Mouse (Mus musculus): Measurements from ENCODE around the gene Edem1. TPM values are rescaled to one million over a fixed set of nuclear protein-coding genes. Genes with fewer than 3 reads are reported as not detected.

The Edem1 gene
- polyA plus RNA-seq, 1 experiment from 2014 or later, result 8.1 TPM

- no peaks in the 10 kb centered on the region for H3K36me3 ChIP-seq
- peaks cover 26% of the 10 kb centered on the region for H3K4me1 ChIP-seq (replicated peaks)
- WGBS, result 72% methylated on average over 3 of the region's 3 CpGs
- H3K9me3 ChIP-seq, result no peaks in the 10 kb centered on the region
- no peak overlapping the region for H3K9ac ChIP-seq
- no peak overlapping the region for H3K27ac ChIP-seq (replicated peaks)
- H3K4me3 ChIP-seq, result no peak overlapping the region
- ATAC-seq (ENCODE audit: low read depth), result no peak
- H3K4me2 ChIP-seq, result no peak overlapping the region
- no peaks in the 10 kb centered on the region for H3K27me3 ChIP-seq
These were observed 21.0 kb upstream of the Edem1 start for GRCm38 (mm10) chr6:108807446-108807845.

DNA sequence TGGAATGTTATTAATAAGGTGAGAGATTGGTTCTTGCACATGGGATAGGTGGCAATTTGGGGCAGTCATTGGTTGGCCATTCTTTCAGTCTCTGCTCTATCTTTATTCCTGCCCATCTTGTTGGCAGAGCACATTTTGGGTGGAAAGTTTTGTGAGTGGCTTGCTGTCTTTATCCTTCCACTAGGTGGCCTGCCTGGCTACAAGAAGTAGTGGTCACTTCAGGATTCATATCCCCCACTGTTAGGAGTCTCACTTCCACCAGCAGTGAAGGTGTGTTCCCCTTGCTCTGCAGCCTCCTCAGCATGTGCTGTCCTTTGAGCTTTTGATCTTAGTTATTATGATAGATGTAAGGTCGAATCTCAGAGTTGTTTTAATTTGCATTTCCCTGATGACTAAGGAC lies 19.7 kb upstream of the Edem1 start:
- Histone ChIP-seq H3K9me3 (no peaks in the 10 kb centered on the region), H3K4me3 (no peak overlapping the region), H3K36me3 (no peaks in the 10 kb centered on the region), H3K4me1 (replicated peaks) (peaks cover 26% of the 10 kb centered on the region), H3K4me2 (no peak overlapping the region), H3K9ac (no peak overlapping the region), H3K27me3 (no peaks in the 10 kb centered on the region), H3K27ac (replicated peaks) (no peak overlapping the region)
- no peak for ATAC-seq (ENCODE audit: low read depth)
- 91% methylated on average over 1 of the region's 1 CpGs for WGBS

- no peak overlapping the region for H3K9ac ChIP-seq
- no peak overlapping the region for H3K4me2 ChIP-seq
- H3K4me3 ChIP-seq, result no peak overlapping the region
- 69% methylated on average over 10 of the region's 10 CpGs for WGBS
- no peaks in the 10 kb centered on the region for H3K27me3 ChIP-seq
- no peaks in the 10 kb centered on the region for H3K9me3 ChIP-seq
- H3K4me1 ChIP-seq (replicated peaks), result peaks cover 15% of the 10 kb centered on the region
- no peak for ATAC-seq (ENCODE audit: low read depth)
- H3K36me3 ChIP-seq, result peaks cover 6% of the 10 kb centered on the region
- H3K27ac ChIP-seq (replicated peaks), result no peak overlapping the region
These were observed 18.2 kb upstream of the Edem1 start for GRCm38 (mm10) chr6:108810237-108810636.

GRCm38 (mm10) chr6:108812134-108812533 lies 16.3 kb upstream of the Edem1 start:
- H3K27ac ChIP-seq (replicated peaks), result no peak overlapping the region
- peaks cover 11% of the 10 kb centered on the region for H3K36me3 ChIP-seq
- H3K9me3 ChIP-seq, result no peaks in the 10 kb centered on the region
- no peaks in the 10 kb centered on the region for H3K27me3 ChIP-seq
- 0 out of 2 replicates have a peak, but pooled peaks cover 4% of the 10 kb centered on the region for H3K4me1 ChIP-seq (replicated peaks)
- WGBS, result 70% methylated on average over 2 of the region's 2 CpGs
- H3K4me2 ChIP-seq, result no peak overlapping the region
- no peak overlapping the region for H3K9ac ChIP-seq
- no peak for ATAC-seq (ENCODE audit: low read depth)
- H3K4me3 ChIP-seq, result no peak overlapping the region

DNA sequence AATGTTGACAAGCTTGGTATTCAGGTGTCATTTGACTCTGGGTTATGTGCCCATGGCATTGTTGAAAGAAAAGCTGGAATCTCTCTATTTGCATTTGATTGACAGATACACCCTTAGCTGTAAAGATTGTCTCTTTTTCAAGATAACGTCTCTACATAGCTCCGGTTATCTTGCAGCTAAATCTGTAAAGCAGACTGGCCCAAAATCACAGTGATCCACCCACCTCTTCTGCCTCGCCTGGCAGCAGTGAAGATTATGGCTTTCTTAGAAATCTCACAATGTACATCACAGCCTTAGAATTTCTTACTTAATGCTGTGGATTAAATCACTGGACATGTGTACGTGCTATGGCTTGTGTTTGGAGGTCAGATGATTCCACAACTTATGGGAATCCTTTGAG lies 10.9 kb upstream of the Edem1 start:
- Histone ChIP-seq H3K4me1 (replicated peaks) (no peaks in the 10 kb centered on the region), H3K4me2 (no peak overlapping the region), H3K27me3 (no peaks in the 10 kb centered on the region), H3K27ac (replicated peaks) (no peak overlapping the region), H3K9me3 (no peaks in the 10 kb centered on the region), H3K9ac (no peak overlapping the region), H3K36me3 (peaks cover 55% of the 10 kb centered on the region), H3K4me3 (no peak overlapping the region)
- WGBS, result 91% methylated on average over 4 of the region's 4 CpGs
- no peak for ATAC-seq (ENCODE audit: low read depth)

DNA sequence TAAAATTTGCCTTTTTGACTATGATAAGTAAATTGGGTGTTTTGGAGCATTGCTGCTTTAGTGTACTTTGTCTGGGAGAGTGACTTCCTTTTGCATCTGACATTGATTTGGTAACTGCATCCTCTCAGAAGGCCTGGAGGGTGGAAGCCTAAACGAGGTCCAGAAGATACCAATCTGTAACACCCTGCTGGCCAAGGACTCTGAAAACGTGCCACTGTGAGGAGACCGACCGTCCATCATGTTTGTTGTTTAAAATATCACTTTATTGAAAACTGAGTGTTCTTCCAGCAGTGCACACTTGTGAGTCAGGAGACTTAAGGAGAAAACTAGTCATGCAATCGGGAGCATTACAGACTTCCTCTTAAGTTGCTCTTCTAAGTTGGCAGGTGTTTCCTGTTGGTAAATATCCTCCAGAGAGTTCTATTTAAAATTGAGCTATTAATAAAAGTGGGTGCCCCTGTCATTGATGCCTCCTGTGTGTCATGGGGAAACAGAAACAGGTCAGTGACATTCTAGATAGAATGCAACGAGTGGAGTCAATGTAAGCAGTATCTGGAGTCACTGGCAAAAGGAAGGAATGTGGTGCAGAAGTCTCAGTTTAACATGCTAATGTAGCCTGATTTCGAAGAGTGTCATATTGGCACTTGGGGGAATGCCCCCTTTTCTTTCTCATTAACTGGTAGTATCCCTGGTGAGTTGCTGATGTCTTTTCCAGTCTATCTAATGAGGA lies 3.5 kb upstream of the Edem1 start:
- ATAC-seq (ENCODE audit: low read depth), result no peak
- Histone ChIP-seq H3K4me1 (replicated peaks) (peaks cover 14% of the 10 kb centered on the region), H3K9ac (no peak overlapping the region)

GRCm38 (mm10) chr6:108826070-108826469 lies 2.4 kb upstream of the Edem1 start:
- no peak overlapping the region for H3K4me2 ChIP-seq
- H3K9me3 ChIP-seq, result no peaks in the 10 kb centered on the region
- H3K9ac ChIP-seq, result no peak overlapping the region
- H3K27ac ChIP-seq (replicated peaks), result no peak overlapping the region
- no peaks in the 10 kb centered on the region for H3K27me3 ChIP-seq
- 84% methylated on average over 3 of the region's 3 CpGs for WGBS
- H3K36me3 ChIP-seq, result peaks cover 26% of the 10 kb centered on the region
- H3K4me3 ChIP-seq, result no peak overlapping the region
- no peak for ATAC-seq (ENCODE audit: low read depth)
- H3K4me1 ChIP-seq (replicated peaks), result peaks cover 18% of the 10 kb centered on the region

More for the DNA sequence above, 3.5 kb upstream of the Edem1 start:
- H3K36me3 ChIP-seq, result peaks cover 36% of the 10 kb centered on the region
- H3K9me3 ChIP-seq, result no peaks in the 10 kb centered on the region
- no peak overlapping the region for H3K4me2 ChIP-seq
- 86% methylated on average over 7 of the region's 7 CpGs for WGBS
- H3K27me3 ChIP-seq, result no peaks in the 10 kb centered on the region
- H3K4me3 ChIP-seq, result no peak overlapping the region
- H3K27ac ChIP-seq (replicated peaks), result no peak overlapping the region

GRCm38 (mm10) chr6:108827336-108827920 lies 1.0 kb upstream of the Edem1 start:
- Histone ChIP-seq H3K27ac (replicated peaks) (no peak overlapping the region), H3K9me3 (no peaks in the 10 kb centered on the region), H3K36me3 (peaks cover 14% of the 10 kb centered on the region), H3K27me3 (no peaks in the 10 kb centered on the region), H3K4me1 (replicated peaks) (peaks cover 27% of the 10 kb centered on the region), H3K9ac (no peak overlapping the region), H3K4me3 (peak overlapping the region; percentile 94), H3K4me2 (peak overlapping the region; percentile 92)
- ATAC-seq (ENCODE audit: low read depth), result no peak
- WGBS, result 29% methylated on average over 5 of the region's 5 CpGs

DNA sequence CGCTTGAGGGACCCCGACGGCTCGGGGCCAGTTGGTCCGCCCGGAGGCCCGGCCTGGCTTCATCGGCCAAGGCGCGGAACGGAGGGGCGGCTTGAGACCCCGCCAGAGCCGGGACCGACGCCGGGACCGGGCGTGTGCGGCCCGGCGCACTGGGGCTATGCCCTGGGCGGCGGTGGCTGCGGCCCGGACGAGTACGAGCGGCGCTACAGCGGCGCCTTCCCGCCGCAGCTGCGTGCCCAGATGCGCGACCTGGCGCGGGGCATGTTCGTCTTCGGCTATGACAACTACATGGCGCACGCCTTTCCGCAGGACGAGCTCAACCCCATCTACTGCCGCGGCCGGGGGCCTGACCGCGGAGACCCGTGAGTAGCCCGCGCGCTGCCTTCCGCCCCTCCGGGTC lies 431 bp downstream of the Edem1 start:
- H3K9ac ChIP-seq, result peak overlapping the region; percentile 91
- peak; percentile 65 for ATAC-seq (ENCODE audit: low read depth)
- under 1% methylated on average over 54 of the region's 56 CpGs for WGBS
- H3K9me3 ChIP-seq, result no peaks in the 10 kb centered on the region
- no peaks in the 10 kb centered on the region for H3K27me3 ChIP-seq
- H3K36me3 ChIP-seq, result no peaks in the 10 kb centered on the region
- H3K4me2 ChIP-seq, result peak overlapping the region; percentile 92
- H3K27ac ChIP-seq (replicated peaks), result peak overlapping the region; percentile 76
- H3K4me3 ChIP-seq, result peak overlapping the region; percentile 94
- peaks cover 27% of the 10 kb centered on the region for H3K4me1 ChIP-seq (replicated peaks)

DNA sequence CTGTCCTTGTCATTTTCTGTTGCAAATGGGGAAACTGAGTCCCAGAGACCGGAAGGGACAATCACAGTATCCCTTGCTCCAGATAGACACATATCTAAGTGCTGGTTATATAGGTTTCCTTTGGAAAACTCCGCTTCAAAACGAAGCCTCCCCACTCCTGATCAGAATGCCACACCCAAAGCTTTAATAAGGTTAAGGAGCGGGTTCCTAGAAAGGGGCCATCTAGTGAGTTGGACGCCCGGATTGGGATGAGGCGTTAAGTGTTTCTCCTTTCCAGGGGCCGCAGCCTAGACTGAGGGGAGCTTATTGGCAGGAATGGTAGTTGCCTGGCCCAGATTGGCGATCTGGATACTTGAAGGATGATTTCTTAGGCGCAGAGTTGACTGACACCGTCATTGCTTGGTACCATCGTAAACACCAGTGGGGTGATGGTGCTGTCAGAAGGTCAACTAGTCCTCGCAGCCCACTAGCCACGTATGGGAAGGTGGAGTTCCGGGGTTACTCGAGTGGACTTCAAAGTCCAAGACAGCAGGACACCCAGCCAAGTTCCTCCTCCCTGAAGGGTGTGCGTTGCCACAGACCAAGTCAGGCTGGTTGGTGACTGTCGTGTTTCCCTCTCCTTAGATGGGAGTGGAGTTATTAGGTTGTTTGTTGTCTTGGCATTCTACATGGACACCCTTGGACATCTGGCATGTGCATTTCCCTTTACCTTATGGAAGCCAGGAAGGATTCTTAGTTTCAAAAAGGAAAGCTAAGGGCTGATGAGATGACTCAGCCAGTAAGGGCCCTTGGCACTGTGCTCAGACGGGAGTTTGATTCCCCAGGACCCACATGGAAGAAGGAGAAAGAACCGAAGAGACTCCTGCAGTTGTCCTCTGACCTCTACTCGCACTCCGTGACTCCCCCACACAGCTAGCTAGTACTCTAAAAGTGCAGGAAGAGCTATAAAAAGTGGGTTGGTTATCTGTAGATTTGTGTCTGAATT lies 1.2 kb downstream of the Edem1 start:
- H3K4me2 ChIP-seq, result peak overlapping the region; percentile 92
- H3K4me1 ChIP-seq (replicated peaks), result peaks cover 27% of the 10 kb centered on the region
- no peak for ATAC-seq (ENCODE audit: low read depth)
- peak overlapping the region; percentile 76; the same call in 1 of the 2 replicates for H3K27ac ChIP-seq (replicated peaks)
- WGBS, result 22% methylated on average over 22 of the region's 22 CpGs
- peak overlapping the region; percentile 94 for H3K4me3 ChIP-seq
- peak overlapping the region; percentile 91 for H3K9ac ChIP-seq
- no peaks in the 10 kb centered on the region for H3K36me3 ChIP-seq
- H3K27me3 ChIP-seq, result no peaks in the 10 kb centered on the region
- H3K9me3 ChIP-seq, result no peaks in the 10 kb centered on the region

GRCm38 (mm10) chr6:108832170-108832569 lies 3.7 kb downstream of the Edem1 start:
- Histone ChIP-seq H3K4me1 (replicated peaks) (peaks cover 34% of the 10 kb centered on the region), H3K27ac (replicated peaks) (no peak overlapping the region), H3K4me3 (no peak overlapping the region), H3K36me3 (no peaks in the 10 kb centered on the region), H3K9me3 (no peaks in the 10 kb centered on the region), H3K27me3 (no peaks in the 10 kb centered on the region), H3K9ac (no peak overlapping the region), H3K4me2 (no peak overlapping the region)
- ATAC-seq (ENCODE audit: low read depth), result no peak
- WGBS, result 76% methylated on average over 1 of the region's 1 CpGs

GRCm38 (mm10) chr6:108832989-108833388 lies 4.5 kb downstream of the Edem1 start:
- no peak overlapping the region for H3K9ac ChIP-seq
- no peaks in the 10 kb centered on the region for H3K9me3 ChIP-seq
- peaks cover 31% of the 10 kb centered on the region for H3K4me1 ChIP-seq (replicated peaks)
- H3K27me3 ChIP-seq, result no peaks in the 10 kb centered on the region
- no peak overlapping the region for H3K27ac ChIP-seq (replicated peaks)
- H3K36me3 ChIP-seq, result peaks cover 3% of the 10 kb centered on the region; the same call in 1 of the 2 replicates
- H3K4me3 ChIP-seq, result no peak overlapping the region
- H3K4me2 ChIP-seq, result no peak overlapping the region
- ATAC-seq (ENCODE audit: low read depth), result no peak
- 90% methylated on average over 6 of the region's 6 CpGs for WGBS
